Mouse (Mus musculus) stomach, postnatal 0 days (tissue): ENCODE results near the gene Tcaim.

Experiments used
- CTCF ChIP-seq: IDR thresholded peaks from 2 replicates; pipeline ENCODE4 v1.5.1; 2016; ENCODE audit warnings: antibody characterized with exemption, low read depth, mild to moderate bottlenecking, moderate library complexity
- EP300 ChIP-seq: optimal IDR thresholded peaks from 2 replicates; pipeline ENCODE3; 2016; ENCODE audit warnings: antibody characterized with exemption

GRCm38 (mm10) chr9:122805845-122806341 is 554 bp downstream of the Tcaim start:
- no peak for TF ChIP-seq CTCF
- no peak for TF ChIP-seq EP300
